Mouse (Mus musculus) CH12.LX (cell line): ENCODE results near the gene Ptpn6. TPM values are rescaled to one million over a fixed set of nuclear protein-coding genes. Genes with fewer than 3 reads are reported as not detected.

Source experiments
- DNase-seq: peaks from one replicate; pipeline ENCODE4 v3.0.0-alpha.2; 2013; ENCODE audit errors: extremely low read depth
- H3K27ac ChIP-seq: 2 replicates; pipeline ENCODE4 v1.5.1; 2012; ENCODE audit warnings: low read depth, mild to moderate bottlenecking, control low read depth, moderate library complexity; ENCODE audit not compliant: insufficient read depth
- H3K27me3 ChIP-seq: replicated peaks from 2 replicates; pipeline ENCODE3; 2012; ENCODE audit warnings: inconsistent platforms
- H3K36me3 ChIP-seq, 2 experiments: replicated peaks in 1 of 2; 2 replicates each; pipeline versions ENCODE3 to v1.6.1; 2012; ENCODE audit warnings: inconsistent platforms in 1 of 2, low read length in 1 of 2, mild to moderate bottlenecking in 1 of 2, mixed read lengths in 1 of 2, moderate library complexity in 1 of 2; ENCODE audit not compliant: control insufficient read depth in 1 of 2, insufficient read depth in 1 of 2
- H3K4me1 ChIP-seq, 2 experiments: 2 replicates each; pipeline ENCODE4 v1.6.1; 2012; ENCODE audit warnings: inconsistent platforms in 1 of 2, moderate library complexity in 1 of 2; ENCODE audit not compliant: insufficient read depth in 2 of 2, control insufficient read depth in 1 of 2
- H3K4me2 ChIP-seq: 2 replicates; pipeline ENCODE4 v1.6.1; 2012; ENCODE audit warnings: low read depth, mild to moderate bottlenecking, control low read depth; ENCODE audit not compliant: poor library complexity, insufficient read depth, severe bottlenecking
- H3K4me3 ChIP-seq, 3 experiments: fragments of 150-350 bp in 1 of 3; sonication (generic) in 1 of 3; replicated peaks in 1 of 3; 2 replicates each; pipeline versions ENCODE3 to v1.5.1; 2011 to 2012; ENCODE audit warnings: low read depth in 2 of 3, low read length in 2 of 3, mild to moderate bottlenecking in 2 of 3, moderate library complexity in 2 of 3, control low read depth in 1 of 3, improper control_type of control experiment in 1 of 3, inconsistent platforms in 1 of 3, mixed read lengths in 1 of 3; ENCODE audit not compliant: poor library complexity in 1 of 3
- H3K79me2 ChIP-seq: replicated peaks from 2 replicates; pipeline ENCODE4 v1.6.1; 2012; ENCODE audit warnings: mild to moderate bottlenecking, moderate library complexity; ENCODE audit not compliant: control insufficient read depth, poor library complexity, insufficient read depth, severe bottlenecking; ENCODE audit errors: extremely low read depth
- H3K9ac ChIP-seq: 2 replicates; pipeline ENCODE4 v1.6.1; 2012; ENCODE audit warnings: low read depth, mild to moderate bottlenecking, control low read depth, moderate library complexity; ENCODE audit not compliant: insufficient read depth
- H3K9me3 ChIP-seq: replicated peaks from 2 replicates; pipeline ENCODE3; 2012; ENCODE audit warnings: low read length, inconsistent platforms, mixed read lengths
- BHLHE40 ChIP-seq: IDR thresholded peaks from 2 replicates; pipeline ENCODE4 v1.6.1; 2011; ENCODE audit warnings: mild to moderate bottlenecking, low read depth, low read length, improper control_type of control experiment
- CHD1 ChIP-seq: IDR thresholded peaks from 2 replicates; pipeline ENCODE4 v1.6.1; 2012; ENCODE audit warnings: low read depth, low read length, improper control_type of control experiment, inconsistent platforms
- CHD2 ChIP-seq: IDR thresholded peaks from 2 replicates; pipeline ENCODE4 v1.6.1; 2011; ENCODE audit warnings: low read length, improper control_type of control experiment
- CTCF ChIP-seq, 2 experiments: IDR thresholded peaks in 1 of 2; conservative IDR thresholded peaks in 1 of 2; 2 replicates each; pipeline ENCODE4 v1.5.1; 2011 to 2012; ENCODE audit warnings: low read depth in 2 of 2, low read length in 2 of 2, improper control_type of control experiment in 1 of 2, inconsistent platforms in 1 of 2, mild to moderate bottlenecking in 1 of 2, moderate library complexity in 1 of 2
- E2F4 ChIP-seq: IDR thresholded peaks from 2 replicates; pipeline ENCODE4 v1.6.1; 2011; ENCODE audit warnings: low read depth, low read length, improper control_type of control experiment; ENCODE audit not compliant: insufficient replicate concordance
- ELF1 ChIP-seq: IDR thresholded peaks from 2 replicates; pipeline ENCODE4 v1.6.1; 2014; ENCODE audit warnings: low read depth, mild to moderate bottlenecking, inconsistent platforms, low read length, improper control_type of control experiment
- HCFC1 ChIP-seq: IDR thresholded peaks from 2 replicates; pipeline ENCODE4 v1.6.1; 2012; ENCODE audit warnings: low read depth, mild to moderate bottlenecking, inconsistent platforms, low read length, improper control_type of control experiment
- MAFK ChIP-seq: IDR thresholded peaks from 2 replicates; pipeline ENCODE4 v1.6.1; 2011; ENCODE audit warnings: low read length, improper control_type of control experiment; ENCODE audit not compliant: insufficient replicate concordance
- MAX ChIP-seq: IDR thresholded peaks from 2 replicates; pipeline ENCODE4 v1.6.1; 2011; ENCODE audit warnings: low read length, improper control_type of control experiment
- MEF2A ChIP-seq: IDR thresholded peaks from 2 replicates; pipeline ENCODE4 v1.6.1; 2014; ENCODE audit warnings: low read depth, mild to moderate bottlenecking, inconsistent platforms, low read length, improper control_type of control experiment, borderline replicate concordance
- NRF1 ChIP-seq: IDR thresholded peaks from 2 replicates; pipeline ENCODE4 v1.6.1; 2014; ENCODE audit warnings: low read depth, mild to moderate bottlenecking, inconsistent platforms, low read length, improper control_type of control experiment, moderate library complexity
- POLR2A ChIP-seq: IDR thresholded peaks from 2 replicates; pipeline ENCODE4 v1.6.1; 2011; ENCODE audit warnings: low read depth, mild to moderate bottlenecking, improper control_type of control experiment, low read length
- POLR2AphosphoS2 ChIP-seq: IDR thresholded peaks from 2 replicates; pipeline ENCODE4 v1.6.1; 2011; ENCODE audit warnings: low read depth, low read length, improper control_type of control experiment
- RAD21 ChIP-seq: IDR thresholded peaks from 2 replicates; pipeline ENCODE4 v1.6.1; 2011; ENCODE audit warnings: low read depth, mild to moderate bottlenecking, low read length, improper control_type of control experiment, moderate library complexity
- RCOR1 ChIP-seq: conservative IDR thresholded peaks from 2 replicates; pipeline ENCODE4 v1.6.1; 2012; ENCODE audit warnings: low read depth, mild to moderate bottlenecking, inconsistent platforms, low read length, improper control_type of control experiment
- SIN3A ChIP-seq: IDR thresholded peaks from 2 replicates; pipeline ENCODE4 v1.6.1; 2012; ENCODE audit warnings: low read length, improper control_type of control experiment, inconsistent platforms
- SMC3 ChIP-seq: IDR thresholded peaks from 2 replicates; pipeline ENCODE4 v1.6.1; 2011; ENCODE audit warnings: low read depth, low read length, improper control_type of control experiment
- TBP ChIP-seq: conservative IDR thresholded peaks from 2 replicates; pipeline ENCODE4 v1.6.1; 2011; ENCODE audit warnings: low read depth, low read length, improper control_type of control experiment
- USF2 ChIP-seq: conservative IDR thresholded peaks from 2 replicates; pipeline ENCODE4 v1.6.1; 2011; ENCODE audit warnings: low read depth, low read length, improper control_type of control experiment
- ZC3H11A ChIP-seq: IDR thresholded peaks from 2 replicates; pipeline ENCODE4 v1.6.1; 2012; ENCODE audit warnings: low read depth, mild to moderate bottlenecking, inconsistent platforms, low read length, improper control_type of control experiment
- ZKSCAN1 ChIP-seq: IDR thresholded peaks from 2 replicates; pipeline ENCODE4 v1.6.1; 2012; ENCODE audit warnings: low read depth, inconsistent platforms, low read length, improper control_type of control experiment, borderline replicate concordance
- ZMIZ1 ChIP-seq: IDR thresholded peaks from 2 replicates; pipeline ENCODE4 v1.6.1; 2012; ENCODE audit warnings: low read depth, mild to moderate bottlenecking, inconsistent platforms, low read length, improper control_type of control experiment
- ZNF384 ChIP-seq: IDR thresholded peaks from 2 replicates; pipeline ENCODE4 v1.6.1; 2012; ENCODE audit warnings: low read depth, low read length, improper control_type of control experiment, inconsistent platforms
- dilution Hi-C: fragments of 300-500 bp; cut with MboI; formaldehyde crosslinking; loops from 2 replicates; pipeline ENCODE4 v1.14.3; 2020; ENCODE audit warnings: low sequenced_read_pairs; ENCODE audit not compliant: extremely low pct_unique_long_range_greater_than_20kb, extremely low pct_ligation_motif_present
- in situ Hi-C: fragments of 300-500 bp; cut with MboI; formaldehyde crosslinking; loops from 3 replicates; pipeline ENCODE4 v1.14.3; 2019; ENCODE audit warnings: low sequenced_read_pairs, low pct_ligation_motif_present, low pct_unique_long_range_greater_than_20kb, mixed read lengths
- polyA plus RNA-seq: library from polyadenylated mRNA; unstranded; fragments of >175 nt; gene quantifications from 2 replicates; pipeline ENCODE4 v1.2.1, GENCODE M21; 2012; ENCODE audit warnings: low read depth; ENCODE audit not compliant: insufficient read length
- total RNA-seq, 2 experiments: library from RNA; depleted of rRNA; stranded (reverse); fragments of 300-350 nt in 1 of 2; fragments of >200 nt in 1 of 2; gene quantifications; 2 replicates each; pipeline ENCODE4 v1.2.3; 2012 to 2014

Gene Ptpn6
- total and polyA plus RNA-seq, 3 experiments: 247 to 585 (median 300) TPM

DNA sequence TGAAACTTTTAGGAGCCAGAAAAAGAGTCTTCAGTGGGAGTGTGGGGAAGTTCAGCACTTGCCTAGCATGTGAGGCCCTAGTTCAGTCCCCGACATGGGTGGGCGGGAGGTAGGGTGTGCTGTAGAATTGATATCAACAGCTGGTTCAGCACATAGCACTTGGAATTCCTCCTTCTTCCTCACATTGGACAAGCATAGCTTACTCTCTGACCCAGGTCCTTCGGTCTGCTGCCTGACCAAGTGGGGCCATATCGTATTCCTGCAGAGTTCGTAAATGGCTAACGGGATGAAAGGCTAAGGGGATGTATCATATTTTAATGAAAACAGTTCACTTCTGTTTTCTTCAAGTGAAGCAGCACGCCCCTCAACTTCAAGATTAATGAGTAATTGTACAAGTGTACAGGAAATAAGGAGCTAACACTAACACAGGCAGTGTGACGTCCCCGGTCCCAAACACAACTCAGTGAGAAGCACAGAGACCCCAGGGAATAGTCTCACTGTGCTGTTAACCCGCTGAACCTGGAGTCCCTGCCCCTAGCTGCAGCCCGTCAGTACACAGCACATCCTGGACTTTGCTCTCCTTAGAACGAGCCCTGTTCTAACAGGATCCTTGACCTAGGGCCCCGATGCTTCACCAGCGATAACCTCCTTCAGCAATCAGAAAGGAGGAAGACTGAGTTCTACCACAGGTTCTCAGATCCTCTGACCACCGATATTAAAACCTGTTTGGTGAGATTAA is 45.1 kb downstream of the Ptpn6 start:
- dilution Hi-C loops: no loop called here
- no peak for DNase-seq
- Histone ChIP-seq H3K27ac (no peak overlapping the region), H3K4me1 (peaks cover 2 to 43% of the 10 kb centered on the region in 2 experiments; a peak in 2 of 4 replicates), H3K4me3 (no peak overlapping the region), H3K36me3 (peaks cover 9 to 58% of the 10 kb centered on the region in 2 experiments), H3K79me2 (peaks cover 9% of the 10 kb centered on the region), H3K9me3 (no peaks in the 10 kb centered on the region), H3K9ac (no peak overlapping the region), H3K4me2 (no peak overlapping the region), H3K27me3 (no peaks in the 10 kb centered on the region)
- in situ Hi-C loops: no loop called here
- no peak for TF ChIP-seq CHD1
- TF ChIP-seq RCOR1: no peak
- no peak for TF ChIP-seq SMC3
- no peak for TF ChIP-seq HCFC1
- TF ChIP-seq CHD2: no peak
- TF ChIP-seq ZC3H11A: no peak
- no peak for TF ChIP-seq ZMIZ1
- TF ChIP-seq E2F4: no peak

DNA sequence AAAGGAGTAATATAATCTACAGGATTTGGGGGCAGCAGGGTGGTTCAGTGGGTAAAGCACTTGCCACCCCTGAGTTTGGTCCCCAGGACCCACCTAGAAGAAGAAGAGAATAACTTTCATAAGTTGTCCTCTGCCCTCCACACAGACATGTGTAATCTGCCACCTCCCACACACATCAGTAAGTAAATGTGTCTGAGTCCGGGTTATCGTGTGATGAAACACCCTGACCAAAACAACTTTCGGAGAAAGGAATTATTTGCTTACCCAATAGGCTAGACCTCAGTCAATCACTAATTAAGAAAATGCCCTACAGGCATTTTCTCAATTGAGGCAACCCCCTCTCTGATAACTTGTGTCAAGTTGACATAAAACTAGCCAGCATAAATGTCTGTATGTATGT is 48.0 kb downstream of the Ptpn6 start:
- TF ChIP-seq ZNF384: no peak
- TF ChIP-seq CHD2: no peak
- TF ChIP-seq POLR2A: no peak
- no peak for TF ChIP-seq RAD21
- TF ChIP-seq USF2: no peak
- TF ChIP-seq TBP: no peak
- TF ChIP-seq POLR2AphosphoS2: no peak
- TF ChIP-seq E2F4: no peak
- no peak for TF ChIP-seq MAFK
- TF ChIP-seq MAX: no peak
- no peak for TF ChIP-seq ZC3H11A
- TF ChIP-seq BHLHE40: no peak
- TF ChIP-seq CTCF (conservative IDR thresholded peaks at IDR 0.05 in 1 of 2, IDR thresholded peaks at IDR 0.05 in 1 of 2; ENCODE audit: low read depth in 2 of 2, low read length in 2 of 2): no peak
- no peak for TF ChIP-seq SMC3
- TF ChIP-seq SIN3A: no peak
- no peak for TF ChIP-seq ELF1
- TF ChIP-seq MEF2A: no peak
- TF ChIP-seq NRF1: no peak
- no peak for TF ChIP-seq ZKSCAN1
- TF ChIP-seq RCOR1: no peak
- in situ Hi-C loops: no loop called here
- H3K4me3 ChIP-seq: no peak overlapping the region
- no peak for DNase-seq
- peaks cover 7 to 43% of the 10 kb centered on the region in 2 experiments for H3K4me1 ChIP-seq
- H3K27ac ChIP-seq: no peak overlapping the region
- peaks cover 12% of the 10 kb centered on the region for H3K79me2 ChIP-seq
- H3K27me3 ChIP-seq: no peaks in the 10 kb centered on the region
- H3K9ac ChIP-seq: no peak overlapping the region
- H3K9me3 ChIP-seq: no peaks in the 10 kb centered on the region
- dilution Hi-C loops: no loop called here
- H3K36me3 ChIP-seq: peaks cover 3 to 64% of the 10 kb centered on the region in 2 experiments
- no peak overlapping the region for H3K4me2 ChIP-seq
